Mouse (Mus musculus): ENCODE measurements at regions not wholly inside any gene's neighbourhood (a gene's known extent, or its start where the extent isn't known, plus 50 kb on each side); places are given as distances from the start of the nearest gene placed in this dataset.
"Not testable (repeated sequence)": the region's sequence is repeated elsewhere in the genome, so short reads cannot be mapped to it uniquely, and the experiment has no call there.

DNA sequence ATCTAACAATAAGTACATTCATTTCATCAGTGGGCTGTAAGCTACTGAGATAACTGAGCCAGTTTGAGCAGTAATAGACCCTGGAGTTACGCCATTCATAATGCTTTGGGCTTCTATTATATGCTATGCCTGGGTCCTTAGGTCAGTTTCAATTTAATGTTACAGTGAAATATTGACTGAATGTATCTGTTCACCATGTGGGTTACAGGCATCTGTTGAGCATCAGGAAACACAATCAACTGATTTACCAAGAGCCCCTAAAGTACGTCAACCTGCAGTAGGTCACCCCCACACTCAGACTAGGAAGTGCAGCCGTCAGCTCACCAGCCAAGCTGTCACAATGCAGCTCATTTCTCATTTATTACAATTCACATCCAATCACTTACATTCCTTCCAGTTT lies 183.5 kb downstream of the Lyplal1 start:
- DNase-seq (ENCODE audit: extremely low read depth, low read depth): no peak

DNA sequence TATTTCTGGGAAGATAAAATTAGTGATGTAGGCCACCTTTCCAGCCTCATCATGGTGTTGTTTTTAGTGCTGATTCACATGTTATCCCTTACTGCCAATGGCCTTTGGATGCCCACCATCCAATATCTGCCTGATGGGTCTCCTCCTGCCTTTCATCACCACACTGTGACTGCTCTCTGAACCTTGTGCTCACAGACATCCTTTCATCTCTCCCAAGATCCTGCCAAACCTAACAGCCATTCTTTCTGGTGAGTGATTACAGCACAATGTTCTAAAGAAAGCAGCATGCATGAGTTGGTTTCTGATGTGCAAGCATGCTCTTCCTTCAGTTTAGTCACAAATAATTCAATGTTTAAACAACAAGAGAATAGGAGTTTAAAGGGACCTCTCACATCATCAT lies 180.1 kb downstream of the Lyplal1 start:
- DNase-seq (ENCODE audit: extremely low read depth, low read depth): no peak

DNA sequence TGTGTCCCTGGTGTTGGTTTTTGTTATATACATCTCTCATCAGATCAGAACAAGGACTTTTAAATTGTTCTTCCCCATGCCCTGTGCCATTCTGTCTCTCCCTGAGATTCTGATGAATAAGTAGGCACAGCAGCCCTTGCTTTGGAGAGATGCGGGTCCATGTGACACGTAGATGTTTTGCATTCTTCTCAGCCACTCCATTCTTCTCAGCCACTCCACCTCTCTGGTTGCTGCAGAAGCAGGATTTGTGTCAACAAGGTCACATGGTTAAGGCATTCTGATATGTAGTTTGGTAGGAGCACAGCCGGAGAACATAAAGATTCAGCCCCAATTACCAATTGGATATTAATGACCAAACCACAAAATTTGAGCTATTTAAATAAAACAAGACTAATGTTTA lies 177.2 kb downstream of the Lyplal1 start:
- DNase-seq (ENCODE audit: extremely low read depth, low read depth): no peak

DNA sequence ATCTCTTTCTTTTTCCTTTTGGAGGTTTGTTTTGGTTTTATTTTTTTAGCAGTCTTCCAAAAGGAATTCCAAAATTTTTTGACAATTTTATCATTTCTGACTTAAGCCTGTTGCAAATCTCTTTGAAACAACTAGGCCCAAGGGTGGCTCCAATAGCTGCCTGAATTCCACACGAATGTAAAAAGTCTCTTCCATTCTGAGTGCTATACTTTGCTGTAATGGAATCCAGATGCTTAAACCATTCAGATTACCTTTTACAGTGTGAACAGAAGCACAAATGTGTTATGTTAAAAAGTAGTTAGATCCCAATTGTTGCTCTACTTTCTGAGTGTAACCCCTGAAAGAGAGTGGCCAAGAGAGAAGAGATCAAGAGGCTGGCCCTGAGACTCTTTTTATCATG lies 176.6 kb downstream of the Lyplal1 start:
- no peak for DNase-seq (ENCODE audit: extremely low read depth, low read depth)

DNA sequence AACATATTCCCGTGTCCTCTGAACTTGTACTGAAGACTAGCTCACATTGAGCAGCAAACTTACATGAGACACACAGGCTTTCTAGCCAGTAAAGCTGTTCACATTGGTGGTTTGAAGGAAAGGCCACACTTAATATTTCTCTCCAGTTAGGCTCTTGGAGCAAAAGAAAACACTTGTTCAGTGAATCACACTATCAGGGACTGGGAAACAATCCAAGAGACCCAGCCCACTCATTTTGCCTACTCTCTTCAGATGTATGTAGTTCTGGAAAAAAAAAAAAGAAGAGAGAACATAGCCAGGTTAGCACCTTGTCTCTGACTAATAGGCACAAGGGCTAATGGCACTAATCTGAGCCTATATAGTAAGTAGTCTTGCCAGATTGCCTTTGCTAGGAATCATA lies 165.9 kb downstream of the Lyplal1 start:
- DNase-seq (ENCODE audit: extremely low read depth, low read depth): no peak

DNA sequence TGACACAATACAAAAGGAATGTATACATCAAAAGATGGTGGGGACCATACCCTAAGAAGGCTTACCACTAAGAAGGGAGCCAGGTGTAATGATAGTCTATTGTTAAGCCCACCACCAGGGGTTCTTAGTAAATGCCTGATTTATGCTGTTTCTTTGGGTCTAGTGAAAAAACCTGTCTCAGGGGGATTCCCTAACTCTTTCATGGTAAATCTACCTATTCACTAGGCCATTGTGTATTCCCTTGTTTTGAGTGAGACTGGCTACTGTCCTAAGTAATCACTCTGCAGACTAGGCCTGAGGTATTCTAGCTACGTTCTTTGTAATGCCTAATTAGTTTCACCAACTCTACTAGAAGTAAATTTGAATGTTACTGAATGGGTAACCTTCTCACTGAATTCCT lies 161.3 kb downstream of the Lyplal1 start:
- DNase-seq (ENCODE audit: extremely low read depth, low read depth): not testable (repeated sequence)

DNA sequence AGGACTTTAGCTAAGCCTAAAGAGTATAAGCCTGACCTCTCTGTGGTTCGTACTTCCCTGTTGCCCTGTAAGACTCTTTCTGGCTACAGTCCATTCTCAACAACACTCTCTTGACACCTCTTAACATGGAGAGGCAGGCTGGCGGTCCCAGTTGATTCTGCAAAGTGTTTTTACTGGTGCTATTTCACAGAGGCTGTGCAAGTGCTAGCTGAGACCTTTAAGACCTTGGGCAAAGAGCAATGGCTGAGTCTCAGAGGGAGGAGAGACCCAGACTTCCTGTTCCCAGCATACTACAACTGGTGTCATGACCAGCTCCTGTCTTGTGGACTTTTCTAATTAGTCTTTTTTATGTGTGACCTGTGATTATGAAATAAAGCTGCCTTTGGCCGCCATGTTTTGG lies 159.6 kb downstream of the Lyplal1 start:
- DNase-seq (ENCODE audit: extremely low read depth, low read depth): no peak

DNA sequence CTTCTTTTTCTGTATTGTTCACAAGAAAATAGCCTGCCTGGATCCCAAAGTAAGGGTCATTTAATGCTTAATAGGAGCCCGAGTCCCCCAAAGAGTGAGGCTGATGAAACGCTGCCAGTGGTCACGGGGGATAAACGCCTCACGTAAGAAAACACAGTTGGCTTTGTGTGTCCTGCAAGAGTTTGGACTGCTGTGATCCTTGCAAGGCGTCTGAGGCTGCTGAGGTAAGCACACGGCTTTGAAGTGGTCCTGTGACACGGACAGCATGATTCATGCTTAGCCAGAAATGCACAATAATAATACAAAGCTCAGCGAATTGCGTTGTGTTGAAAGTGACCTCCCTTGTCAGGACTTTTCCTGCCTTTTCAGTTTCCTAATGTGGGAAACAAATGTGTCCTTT lies 158.8 kb downstream of the Lyplal1 start:
- DNase-seq (ENCODE audit: extremely low read depth, low read depth): no peak

DNA sequence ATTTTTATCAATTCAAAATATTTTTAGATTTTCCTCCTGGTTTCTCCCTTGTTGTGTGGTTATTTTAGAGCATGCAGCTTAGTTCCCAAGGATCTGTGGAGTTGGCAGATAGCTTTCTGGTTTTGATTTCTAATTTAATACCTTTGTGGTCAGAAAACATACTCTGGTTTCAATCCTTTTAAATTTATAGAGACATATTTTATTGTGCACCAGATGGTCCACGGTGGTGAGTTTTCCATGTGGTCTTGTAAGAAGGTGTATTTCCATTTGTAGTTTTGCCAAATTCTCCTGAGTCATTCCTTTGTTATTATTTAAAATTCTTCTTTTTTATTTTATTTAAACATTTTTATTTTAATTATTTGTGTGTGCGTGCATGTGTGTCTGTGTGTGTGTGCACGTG lies 154.5 kb downstream of the Lyplal1 start:
- no peak for DNase-seq (ENCODE audit: extremely low read depth, low read depth)

DNA sequence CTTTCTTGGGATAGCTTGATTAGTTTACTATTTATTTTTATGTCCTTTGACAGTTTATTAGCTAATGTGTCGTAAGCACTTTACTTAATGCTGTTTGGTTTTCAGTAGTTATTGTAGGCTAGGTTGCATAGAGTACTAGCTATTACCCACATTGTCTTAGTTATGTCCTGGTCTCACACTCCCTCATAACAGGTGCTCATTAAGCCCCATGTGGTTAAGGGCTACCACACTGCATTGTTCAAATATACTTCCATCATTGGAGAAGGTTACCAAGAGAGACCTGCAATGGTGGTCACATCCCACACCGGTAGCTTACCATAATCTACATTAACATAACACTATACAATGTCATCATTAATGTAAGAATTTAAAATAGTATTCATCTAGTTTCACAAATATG lies 153.3 kb downstream of the Lyplal1 start:
- DNase-seq (ENCODE audit: extremely low read depth, low read depth): no peak

DNA sequence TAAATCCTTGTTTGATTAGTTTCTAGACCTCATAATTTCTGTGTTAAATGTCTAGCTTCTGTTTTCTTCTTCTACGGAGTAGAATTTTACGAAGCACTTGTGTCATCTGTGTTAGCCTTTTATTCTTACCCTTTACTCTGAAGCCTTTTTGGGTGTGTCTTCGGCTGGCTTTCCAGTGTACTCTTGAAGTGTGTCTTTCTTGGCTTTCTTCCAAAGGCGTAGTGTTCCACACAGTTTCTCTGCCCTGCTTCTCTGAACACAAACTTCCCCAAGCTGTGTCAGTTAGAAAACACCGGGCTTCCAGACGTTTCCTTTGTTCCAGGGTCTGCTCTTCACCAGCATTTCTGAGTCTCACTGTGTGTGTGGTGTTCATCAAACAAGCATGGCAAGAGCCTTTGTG lies 152.7 kb downstream of the Lyplal1 start:
- no peak for DNase-seq (ENCODE audit: extremely low read depth, low read depth)

DNA sequence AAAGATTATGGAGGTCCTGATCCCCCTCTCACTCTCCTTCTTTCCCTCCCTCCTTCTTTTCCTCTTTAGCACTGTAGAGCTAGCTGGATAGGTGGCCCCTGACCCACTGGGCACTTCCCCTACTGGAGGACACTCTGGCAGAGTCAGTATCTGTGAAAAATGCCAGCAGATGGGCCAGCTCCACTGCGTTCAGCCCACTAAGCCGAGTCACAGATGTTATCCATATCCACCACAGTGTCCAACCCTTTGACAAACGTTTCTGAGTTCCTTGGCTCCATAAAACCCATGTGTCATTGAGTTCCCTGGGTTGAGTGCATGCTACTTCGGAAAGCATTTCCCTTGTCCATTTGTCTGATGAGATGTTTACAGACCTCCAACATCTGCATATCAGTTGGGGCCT lies 149.9 kb downstream of the Lyplal1 start:
- no peak for DNase-seq (ENCODE audit: extremely low read depth, low read depth)

DNA sequence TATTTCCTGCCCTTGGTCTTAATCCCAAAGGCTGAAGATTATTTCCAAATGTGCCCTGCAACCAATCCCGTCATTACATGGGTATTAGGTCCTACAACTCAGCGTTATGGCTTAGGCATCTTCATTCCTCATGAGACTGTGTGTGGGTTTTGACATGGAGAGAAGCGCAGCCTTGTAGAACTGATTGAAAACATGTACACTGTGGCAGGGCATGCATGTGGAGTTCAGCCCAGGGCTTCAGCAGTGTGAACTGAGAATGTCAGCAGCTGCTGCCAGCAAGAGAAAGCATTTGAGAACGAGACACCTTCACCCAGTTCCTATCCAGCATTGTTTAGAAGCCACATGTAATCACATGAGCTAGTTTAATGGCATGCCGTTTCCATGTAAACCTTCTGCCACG lies 149.3 kb downstream of the Lyplal1 start:
- no peak for DNase-seq (ENCODE audit: extremely low read depth, low read depth)

DNA sequence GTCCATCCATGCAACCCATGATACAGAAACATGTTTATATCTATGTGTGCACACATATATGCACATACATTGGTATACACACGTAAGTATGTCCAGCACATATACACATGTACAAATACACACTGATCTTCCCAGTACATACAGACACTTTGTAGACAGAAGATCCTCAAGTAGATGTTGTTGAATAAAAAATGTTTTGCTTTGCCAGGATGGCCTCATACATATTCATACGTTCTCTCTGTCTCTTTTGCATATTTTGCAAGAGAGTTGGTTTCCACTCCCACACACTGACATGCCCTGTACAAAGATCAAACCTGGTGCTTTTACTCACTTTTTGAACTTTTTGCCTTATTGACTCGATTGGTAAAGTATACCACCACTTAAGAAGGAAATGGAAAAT lies 148.5 kb downstream of the Lyplal1 start:
- DNase-seq (ENCODE audit: extremely low read depth, low read depth): no peak

DNA sequence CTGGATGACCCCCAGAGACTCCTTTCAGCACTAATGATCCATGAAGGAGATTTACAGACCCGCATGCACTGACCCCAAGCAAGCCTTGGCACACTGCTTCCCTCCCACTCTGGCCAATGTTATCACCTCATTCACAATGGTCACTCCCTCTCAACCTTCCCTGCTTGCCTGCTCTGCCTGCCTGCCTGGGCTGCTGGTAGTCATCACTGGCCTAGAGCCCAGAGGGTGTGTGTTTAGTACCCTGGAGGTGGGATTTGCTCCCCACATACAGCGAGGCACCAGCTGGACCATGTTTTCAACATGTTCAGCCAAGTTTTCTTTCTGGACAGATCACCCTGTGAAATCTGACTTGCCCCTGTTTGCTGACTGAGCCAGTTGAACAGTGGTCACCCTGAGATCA lies 147.9 kb downstream of the Lyplal1 start:
- no peak for DNase-seq (ENCODE audit: extremely low read depth, low read depth)

DNA sequence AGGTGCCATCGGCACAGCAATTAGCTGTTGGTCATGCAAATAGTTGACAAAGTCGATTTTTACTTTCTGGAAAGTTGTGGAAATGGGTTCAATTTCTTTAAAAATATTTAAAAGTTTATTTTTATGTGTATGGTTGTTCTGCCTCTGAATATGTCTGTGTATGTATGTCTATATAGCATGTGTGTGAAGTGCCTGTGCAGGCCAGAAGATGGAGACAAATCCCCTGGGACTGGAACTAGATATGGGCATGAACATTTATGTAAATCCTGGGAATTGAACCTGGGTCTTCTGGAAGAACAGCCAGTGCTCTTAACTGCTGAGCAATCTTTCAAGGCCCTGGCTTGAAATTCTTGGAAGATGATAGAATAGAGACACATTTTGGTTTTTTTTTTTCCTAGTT lies 140.0 kb downstream of the Lyplal1 start:
- DNase-seq (ENCODE audit: extremely low read depth, low read depth): no peak

DNA sequence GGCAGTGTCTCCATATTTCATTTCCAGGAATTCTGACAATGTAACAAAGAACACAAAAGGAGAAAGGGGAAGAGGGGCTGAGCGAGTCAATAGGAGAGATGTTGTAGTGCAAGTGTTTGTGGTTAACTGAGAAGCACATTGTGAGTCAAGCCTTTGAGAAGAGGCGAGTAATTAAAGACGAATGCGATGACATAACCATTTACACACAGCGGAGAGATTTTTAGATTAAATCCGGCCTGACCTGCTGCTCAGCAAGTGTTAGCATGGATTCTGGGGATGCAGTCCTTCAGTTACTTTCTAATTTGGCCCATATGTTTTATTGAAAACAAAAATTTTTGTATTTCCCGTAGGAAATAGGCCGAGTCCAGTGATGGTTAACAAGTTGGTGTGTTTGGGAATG lies 127.7 kb downstream of the Lyplal1 start:
- no peak for DNase-seq (ENCODE audit: extremely low read depth, low read depth)

DNA sequence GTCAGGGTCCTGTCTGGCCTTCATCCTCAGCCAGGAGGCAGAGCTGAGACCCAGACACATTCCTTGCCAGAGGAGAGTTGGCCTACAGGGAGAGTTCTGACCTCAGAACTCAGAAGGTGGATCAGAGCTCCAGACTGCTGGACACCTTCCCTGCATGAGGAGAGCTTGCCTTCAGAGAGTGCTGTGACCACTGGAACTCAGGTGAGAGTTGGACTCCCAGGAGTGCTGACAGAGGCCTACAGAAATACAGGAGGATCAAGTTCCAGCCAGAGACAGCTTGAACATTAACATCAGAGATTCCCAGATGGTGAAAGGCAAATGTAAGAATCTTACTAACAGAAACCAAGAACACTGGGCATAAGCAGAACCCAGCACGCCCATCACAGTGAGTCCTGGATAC lies 117.0 kb downstream of the Lyplal1 start:
- not testable (repeated sequence) for DNase-seq (ENCODE audit: extremely low read depth, low read depth)

DNA sequence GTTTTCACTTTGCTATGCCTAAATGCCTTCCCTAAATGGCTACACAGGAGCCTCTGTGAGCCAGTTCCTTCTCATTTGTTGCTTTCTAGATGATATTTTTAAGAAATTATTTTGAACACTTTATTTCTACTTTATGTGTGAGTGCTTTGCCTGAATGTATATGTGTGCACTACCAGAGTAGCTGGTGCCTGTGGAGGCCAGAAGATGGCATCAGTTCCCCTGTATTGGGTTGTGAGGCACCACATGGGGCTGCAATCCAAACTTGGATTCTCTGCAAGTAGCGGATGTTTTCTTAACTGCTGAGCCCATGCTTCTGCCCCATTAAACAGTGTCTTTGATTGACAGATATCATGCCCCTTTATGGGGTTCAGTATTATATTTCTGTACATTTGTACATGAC lies 103.7 kb downstream of the Lyplal1 start:
- DNase-seq (ENCODE audit: extremely low read depth, low read depth): no peak

DNA sequence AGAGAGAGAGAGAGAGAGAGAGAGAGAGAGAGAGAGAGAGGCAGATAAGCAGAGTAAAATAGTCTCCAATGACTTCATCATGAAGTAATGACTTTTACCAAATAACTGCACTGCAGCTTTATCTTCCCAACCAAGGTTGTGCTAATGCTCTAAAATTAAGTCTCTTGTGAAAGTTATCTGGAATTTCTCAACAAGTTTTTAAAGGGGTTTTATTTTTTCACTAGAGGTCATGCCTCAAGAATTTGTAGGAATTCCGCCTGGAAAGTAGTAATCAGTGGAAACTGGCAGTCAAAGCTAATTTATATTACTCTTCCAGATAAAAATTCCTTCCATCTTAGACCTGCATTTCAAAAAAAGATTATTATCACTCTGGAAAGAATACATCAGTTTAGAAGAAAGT lies 102.9 kb downstream of the Lyplal1 start:
- no peak for DNase-seq (ENCODE audit: extremely low read depth, low read depth)

DNA sequence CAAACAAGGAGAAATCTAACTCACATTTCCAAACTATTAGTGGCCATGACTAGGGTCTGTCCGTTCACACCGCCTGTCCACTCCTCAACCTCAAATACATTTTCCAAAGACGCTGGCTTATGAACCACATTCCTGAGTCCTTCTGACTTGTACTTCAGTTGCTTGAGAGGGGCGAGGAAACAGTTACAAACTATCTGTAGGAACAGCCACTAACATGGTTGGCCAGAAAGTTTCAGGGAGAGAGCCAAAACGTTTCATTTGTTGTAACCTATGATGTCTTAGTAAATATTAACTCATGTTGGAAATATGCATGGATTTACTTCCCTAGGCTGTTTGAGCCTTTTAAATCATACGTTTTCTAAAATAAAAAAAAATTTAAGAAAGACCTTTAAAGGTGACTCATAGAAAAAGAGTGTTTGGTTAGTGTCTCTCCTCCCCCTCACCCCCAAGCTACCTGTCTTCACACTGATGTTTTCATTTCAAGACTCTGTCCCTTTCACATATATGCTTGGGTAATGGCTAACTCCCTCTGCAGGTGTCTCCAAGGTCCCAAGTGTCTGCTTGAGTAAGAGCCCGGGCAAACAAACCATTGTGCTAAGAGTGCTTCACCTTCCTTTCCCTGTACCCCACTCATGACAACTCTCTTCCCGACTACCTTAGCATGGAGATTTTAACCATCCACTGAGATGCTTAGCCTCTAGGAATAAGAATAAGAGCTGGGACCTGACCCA lies 101.1 kb downstream of the Lyplal1 start:
- DNase-seq (ENCODE audit: extremely low read depth, low read depth): no peak

DNA sequence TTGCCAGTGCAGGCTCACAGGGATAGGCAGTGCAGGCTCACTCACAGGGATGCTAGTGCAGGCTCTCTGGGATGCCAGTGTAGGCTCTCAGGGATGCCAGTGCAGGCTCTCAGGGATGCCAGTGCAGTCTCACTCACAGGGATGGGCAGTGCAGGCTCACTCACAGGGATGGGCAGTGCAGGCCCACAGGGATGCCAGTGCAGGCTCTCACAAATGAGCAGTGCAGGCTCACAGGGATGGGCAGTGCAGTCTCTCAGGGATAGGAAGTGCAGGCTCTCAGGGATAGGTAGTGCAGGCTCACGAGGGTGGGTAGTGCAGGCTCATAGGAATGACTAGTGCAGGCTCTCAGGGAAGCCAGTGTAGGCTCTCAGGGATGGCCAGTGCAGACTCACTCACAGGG lies 99.6 kb downstream of the Lyplal1 start:
- no peak for DNase-seq (ENCODE audit: extremely low read depth, low read depth)

DNA sequence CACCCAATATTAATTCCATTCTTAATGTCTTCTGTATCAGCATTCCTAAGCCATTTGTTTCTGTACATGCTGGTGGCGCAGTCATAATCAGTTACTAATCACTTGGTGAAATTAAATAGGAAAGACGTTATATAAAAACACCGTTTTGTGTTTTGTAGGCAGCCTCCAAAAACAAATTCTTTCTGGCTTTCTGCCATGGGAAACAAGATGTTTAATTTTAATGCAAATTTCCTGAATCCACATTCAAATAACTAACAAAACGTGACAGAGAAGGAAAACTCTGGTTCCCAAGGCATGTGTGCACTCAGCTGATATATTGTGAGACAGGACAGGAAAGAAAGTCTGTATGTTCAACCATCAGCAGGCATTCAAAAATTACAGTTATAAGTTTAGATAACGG lies 97.6 kb downstream of the Lyplal1 start:
- DNase-seq (ENCODE audit: extremely low read depth, low read depth): no peak

DNA sequence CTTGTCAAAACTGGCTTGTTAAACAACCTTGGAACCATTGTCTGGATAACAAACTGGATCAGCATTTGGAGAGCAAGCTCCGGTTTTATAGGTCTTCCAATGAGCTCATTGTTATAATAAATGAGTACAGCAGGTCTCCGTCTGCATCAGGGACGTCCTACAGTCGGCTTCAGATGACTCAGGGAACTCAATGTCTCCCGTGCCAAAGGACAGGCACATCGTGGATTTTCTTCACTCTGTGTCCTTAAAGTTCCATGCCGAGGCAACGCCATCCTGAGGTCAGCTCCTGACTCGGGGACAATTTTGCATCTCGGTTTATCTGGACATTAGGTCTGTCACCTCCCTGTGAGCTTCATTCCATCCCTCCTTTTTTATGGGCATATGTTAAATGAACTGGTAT lies 85.2 kb downstream of the Lyplal1 start:
- no peak for DNase-seq (ENCODE audit: extremely low read depth, low read depth)
